1 mouse cellular context compared by ENCODE assay signal in the genomic region with DNA sequence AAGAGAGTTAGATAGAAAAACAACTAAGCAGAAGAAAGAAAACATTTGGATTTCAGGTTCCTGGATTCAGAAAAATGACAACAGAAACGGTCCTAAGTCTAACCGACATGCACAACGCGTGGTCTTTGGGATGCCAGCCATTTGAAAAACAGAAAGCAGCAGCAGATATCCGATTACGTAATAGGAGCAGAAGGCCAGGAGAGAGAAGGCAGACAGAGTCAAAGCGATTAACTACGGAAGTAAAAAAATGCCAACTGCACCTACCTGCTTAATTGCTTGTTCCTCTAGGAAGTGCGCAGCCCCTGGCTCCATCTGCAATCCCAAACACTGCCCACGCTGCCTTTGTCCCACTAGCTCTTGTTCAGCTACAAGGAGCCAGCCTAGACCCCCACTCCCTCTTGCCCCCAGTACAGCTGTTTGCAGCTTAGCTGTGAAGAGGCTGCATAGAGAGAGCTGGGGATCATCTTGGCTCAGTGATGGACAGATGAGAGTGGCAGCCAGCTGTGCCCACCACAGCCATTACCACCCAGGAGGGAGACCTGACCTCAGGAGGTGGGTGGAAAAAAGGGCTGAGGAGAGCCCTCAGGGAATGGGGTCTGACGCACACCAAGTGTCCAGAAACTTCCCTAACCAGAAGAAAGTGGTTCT.
TF ChIP-seq lines count a peak whose summit lies in the region.

No protein-coding gene starts in this region.

TF ChIP-seq in myocyte, 11 proteins besides CTCF, POLR2A, EP300 and RAD21:
- TF ChIP-seq MYOD1 (IDR thresholded peaks at IDR 0.05; ENCODE audit: control insufficient read depth in 1 of 3, insufficient read length in 2 of 3, low read depth in 2 of 3), result peak in 2 of 3 experiments; percentile 84 to 96
- no peak for TF ChIP-seq TCF12 (IDR thresholded peaks at IDR 0.05; ENCODE audit: insufficient read depth, poor library complexity, severe bottlenecking)
- no peak for TF ChIP-seq POLR2AphosphoS2 (IDR thresholded peaks at IDR 0.05; ENCODE audit: insufficient read length, low read depth)
- no peak for TF ChIP-seq MAX (IDR thresholded peaks at IDR 0.05; ENCODE audit: low read depth)
- TF ChIP-seq SRF (IDR thresholded peaks at IDR 0.05; ENCODE audit: control insufficient read depth, insufficient read length, low read depth), result no peak
- TF ChIP-seq CEBPB (IDR thresholded peaks at IDR 0.05; ENCODE audit: insufficient read depth, poor library complexity, severe bottlenecking), result no peak
- TF ChIP-seq TCF3 (IDR thresholded peaks at IDR 0.05; ENCODE audit: insufficient read length, low read depth), result no peak
